Mouse (Mus musculus): Measurements from ENCODE around the gene Adam12. TPM values are rescaled to one million over a fixed set of nuclear protein-coding genes. Genes with fewer than 3 reads are reported as not detected.

Adam12 gene
- total RNA-seq, 2 experiments from 2014 or later: not detected

DNA sequence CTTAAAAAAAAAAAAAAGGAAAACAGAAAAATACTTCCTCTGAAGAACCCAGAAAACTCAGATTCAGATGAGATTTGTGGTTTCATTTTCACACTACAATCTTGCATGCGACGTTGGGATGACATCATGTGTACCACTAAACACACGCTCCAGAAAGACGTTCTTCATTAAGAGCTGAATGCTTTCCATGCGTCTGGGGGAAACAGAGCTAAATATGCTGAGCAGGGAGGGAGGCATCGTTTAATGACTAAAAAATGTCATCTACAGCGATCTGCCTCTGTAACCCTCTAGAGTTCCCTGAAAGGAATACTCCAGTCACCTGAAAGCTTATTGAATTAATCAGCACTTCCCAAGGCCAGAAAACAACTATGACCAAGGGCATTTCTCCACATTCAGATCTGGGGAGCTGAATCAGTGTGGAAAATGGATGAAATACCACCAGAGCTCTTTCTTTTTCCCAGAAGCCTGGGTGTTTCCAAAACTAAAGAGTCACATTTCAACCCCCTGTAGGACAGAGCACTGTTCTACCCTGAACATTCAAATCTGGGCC is 203.6 kb downstream of the Adam12 start:
- no peak for ATAC-seq (replicated peaks; ENCODE audit: poor library complexity, severe bottlenecking)

- no peak for ATAC-seq (replicated peaks; ENCODE audit: poor library complexity, severe bottlenecking)
Measured at GRCm38 (mm10) chr7:134027020-134027415, 204.9 kb downstream of the Adam12 start.

GRCm38 (mm10) chr7:134026200-134027019 is 205.5 kb downstream of the Adam12 start:
- ATAC-seq (replicated peaks; ENCODE audit: poor library complexity, severe bottlenecking): no peak

DNA sequence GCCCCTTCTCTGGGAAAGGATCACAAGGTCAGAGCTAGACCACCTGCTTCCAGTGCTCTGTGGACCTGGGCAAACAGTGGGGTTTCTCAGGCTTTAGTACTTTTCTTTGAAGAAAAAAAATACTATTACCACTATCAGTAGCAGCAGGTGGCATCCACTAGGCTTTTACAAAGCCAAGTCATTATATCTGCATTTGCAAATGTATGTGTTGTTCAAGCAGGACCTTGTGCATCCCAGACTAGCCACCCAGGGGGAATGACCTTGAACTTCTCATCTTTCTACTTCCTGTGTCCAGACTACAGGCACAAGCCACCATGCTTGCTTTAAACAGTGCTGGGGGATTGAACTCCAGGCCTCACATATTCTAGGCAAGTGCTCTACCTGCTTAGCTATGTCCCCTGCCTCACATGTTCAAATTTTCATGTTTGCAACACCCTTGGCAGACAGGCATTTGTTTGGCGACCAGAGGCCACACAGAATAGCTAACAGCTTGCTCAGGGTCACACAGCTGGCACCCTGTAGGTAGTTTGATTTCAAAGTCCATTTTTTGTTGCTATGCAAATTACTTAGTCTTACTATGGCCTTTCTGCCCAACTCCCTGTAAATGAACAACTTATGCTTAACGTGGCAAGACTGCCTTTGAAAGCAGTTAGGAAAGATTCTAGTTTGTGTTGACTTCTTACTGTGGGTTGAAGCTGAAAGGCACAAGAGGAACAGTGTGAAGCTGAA is 209.6 kb downstream of the Adam12 start:
- no peak for ATAC-seq (replicated peaks; ENCODE audit: poor library complexity, severe bottlenecking)

- no peak for ATAC-seq (replicated peaks; ENCODE audit: poor library complexity, severe bottlenecking)
Measured at GRCm38 (mm10) chr7:134015226-134015625, 216.7 kb downstream of the Adam12 start.

DNA sequence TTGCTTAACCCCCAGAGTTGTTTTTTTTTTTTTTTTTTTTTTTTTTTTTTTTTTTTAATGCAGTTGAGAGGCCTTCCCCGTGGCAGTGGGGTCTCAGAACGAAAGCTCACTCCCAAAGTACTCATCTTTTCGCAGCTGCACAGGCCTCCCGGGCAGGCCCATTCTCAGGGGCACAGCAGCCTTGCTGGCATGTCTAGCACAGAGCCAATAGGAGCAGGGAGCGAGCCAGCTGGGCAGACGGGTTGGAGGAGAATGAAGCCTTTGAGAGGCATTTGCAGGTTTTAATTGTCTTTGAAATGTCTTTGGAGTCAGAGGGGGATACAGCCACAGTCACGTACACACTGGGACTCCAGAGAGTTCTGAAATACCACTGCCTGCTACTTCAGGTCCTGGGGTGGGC is 217.2 kb downstream of the Adam12 start:
- no peak for ATAC-seq (replicated peaks; ENCODE audit: poor library complexity, severe bottlenecking)

- no peak for ATAC-seq (replicated peaks; ENCODE audit: poor library complexity, severe bottlenecking)
Measured at GRCm38 (mm10) chr7:134009157-134009556, 222.8 kb downstream of the Adam12 start.

DNA sequence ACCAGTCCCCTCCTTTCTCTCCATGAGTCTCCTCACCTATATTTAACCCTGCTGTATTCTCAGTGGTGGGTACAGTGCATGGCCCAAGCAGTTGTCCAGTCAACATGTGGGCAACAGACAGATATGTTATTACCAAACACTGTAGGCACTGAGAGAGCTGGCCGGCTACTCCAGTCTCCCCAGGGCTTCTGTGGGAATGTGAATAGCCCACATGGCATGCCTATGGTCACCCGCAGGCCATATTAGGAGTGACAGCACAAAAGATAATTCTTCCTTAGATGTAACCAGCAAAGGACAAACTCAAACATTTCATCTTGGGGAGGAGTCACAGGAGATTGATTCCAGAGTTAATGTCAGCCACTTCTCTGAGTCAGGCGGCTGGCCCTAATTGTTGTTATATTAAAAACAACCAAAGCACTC is 224.0 kb downstream of the Adam12 start:
- ATAC-seq (replicated peaks; ENCODE audit: poor library complexity, severe bottlenecking): no peak

DNA sequence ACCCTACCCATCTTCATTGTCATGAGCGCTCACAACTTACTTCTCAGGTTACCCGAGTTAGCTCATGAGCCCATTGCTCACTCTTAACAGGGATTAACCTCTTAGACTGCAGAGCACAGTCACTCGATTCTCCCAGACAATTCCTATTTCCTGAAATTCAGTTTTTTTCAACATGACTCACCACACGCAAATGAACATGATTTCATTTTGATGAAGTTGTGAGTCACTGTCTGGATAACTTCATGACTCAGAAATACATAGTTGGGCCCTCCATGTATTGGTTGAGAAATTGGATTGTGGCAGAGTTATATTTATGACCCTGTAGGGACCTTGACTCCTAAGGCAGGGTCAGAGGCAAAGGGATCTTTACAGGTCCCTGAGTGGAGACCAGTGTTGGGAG is 230.4 kb downstream of the Adam12 start:
- no peak for ATAC-seq (replicated peaks; ENCODE audit: poor library complexity, severe bottlenecking)

DNA sequence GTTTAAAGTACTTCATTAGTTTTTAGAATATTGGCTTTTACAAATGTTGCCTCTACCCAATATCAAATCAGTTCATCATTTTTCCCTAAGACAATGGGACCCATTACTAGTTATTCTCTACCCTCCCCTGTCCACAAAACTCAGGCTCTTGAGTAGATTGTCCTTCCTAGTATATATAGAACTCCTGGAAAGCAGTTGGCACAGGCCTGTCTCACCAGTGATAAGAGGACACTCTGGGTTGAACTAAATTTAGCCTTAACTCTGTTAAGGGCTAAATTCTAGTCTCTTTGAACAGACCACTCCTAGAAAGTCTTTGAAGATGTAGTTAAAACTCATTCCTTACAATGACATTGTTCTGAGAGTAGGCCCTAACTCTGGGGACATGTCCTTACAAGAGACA is 241.0 kb downstream of the Adam12 start:
- ATAC-seq (replicated peaks; ENCODE audit: poor library complexity, severe bottlenecking): no peak

GRCm38 (mm10) chr7:133988356-133988755 is 243.6 kb downstream of the Adam12 start:
- no peak for ATAC-seq (replicated peaks; ENCODE audit: poor library complexity, severe bottlenecking)

- no peak for ATAC-seq (replicated peaks; ENCODE audit: poor library complexity, severe bottlenecking)
Measured at GRCm38 (mm10) chr7:133986201-133986600, 245.7 kb downstream of the Adam12 start.

GRCm38 (mm10) chr7:133985648-133986047 is 246.3 kb downstream of the Adam12 start:
- ATAC-seq (replicated peaks; ENCODE audit: poor library complexity, severe bottlenecking): peak; percentile 87

- ATAC-seq (replicated peaks; ENCODE audit: poor library complexity, severe bottlenecking): peak; percentile 55; the same call in 1 of the 2 replicates
Measured at GRCm38 (mm10) chr7:133976388-133977122, 255.4 kb downstream of the Adam12 start.

- peak; percentile 74 for ATAC-seq (replicated peaks; ENCODE audit: poor library complexity, severe bottlenecking)
Measured at GRCm38 (mm10) chr7:133971086-133971485, 260.9 kb downstream of the Adam12 start.

DNA sequence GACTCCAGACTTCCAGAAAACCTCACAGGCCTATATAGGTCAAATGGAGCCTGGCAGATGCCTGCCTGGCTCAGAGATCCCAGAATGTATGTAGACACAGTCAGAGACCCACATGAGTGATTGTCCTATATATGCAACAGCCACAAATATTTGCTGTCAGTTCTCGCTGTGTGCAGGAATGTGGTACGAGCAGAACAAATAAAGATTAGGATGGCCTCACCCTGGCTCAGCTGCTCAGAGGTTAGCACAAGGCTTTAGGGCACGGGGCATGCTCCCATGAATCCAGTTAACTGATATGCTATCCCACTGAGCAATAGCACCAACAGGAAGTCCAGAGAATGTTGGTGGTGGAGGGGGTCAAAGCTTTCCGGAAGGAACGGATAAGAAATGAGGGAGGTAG is 261.5 kb downstream of the Adam12 start:
- ATAC-seq (replicated peaks; ENCODE audit: poor library complexity, severe bottlenecking): no peak

DNA sequence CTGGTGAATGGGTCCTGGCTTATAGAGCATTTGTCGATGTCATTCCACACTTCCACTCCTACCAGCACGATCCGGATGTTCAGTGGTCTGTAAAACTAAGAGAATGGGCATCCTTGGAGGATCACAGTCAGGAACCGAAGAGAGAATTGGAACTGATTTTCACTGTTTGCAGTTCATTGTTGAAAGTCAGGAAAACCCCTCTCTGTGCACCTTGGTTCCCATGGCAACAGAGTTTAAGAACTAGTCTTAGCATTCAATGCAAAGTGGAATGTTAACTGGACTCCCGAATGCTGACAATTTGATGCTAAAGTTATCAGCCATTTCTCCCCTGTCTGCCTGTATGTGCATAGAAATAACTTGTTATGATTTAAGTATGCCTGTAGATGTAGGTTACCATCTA is 264.0 kb downstream of the Adam12 start:
- no peak for ATAC-seq (replicated peaks; ENCODE audit: poor library complexity, severe bottlenecking)

- no peak for ATAC-seq (replicated peaks; ENCODE audit: poor library complexity, severe bottlenecking)
Measured at GRCm38 (mm10) chr7:133963501-133963900, 268.4 kb downstream of the Adam12 start.

DNA sequence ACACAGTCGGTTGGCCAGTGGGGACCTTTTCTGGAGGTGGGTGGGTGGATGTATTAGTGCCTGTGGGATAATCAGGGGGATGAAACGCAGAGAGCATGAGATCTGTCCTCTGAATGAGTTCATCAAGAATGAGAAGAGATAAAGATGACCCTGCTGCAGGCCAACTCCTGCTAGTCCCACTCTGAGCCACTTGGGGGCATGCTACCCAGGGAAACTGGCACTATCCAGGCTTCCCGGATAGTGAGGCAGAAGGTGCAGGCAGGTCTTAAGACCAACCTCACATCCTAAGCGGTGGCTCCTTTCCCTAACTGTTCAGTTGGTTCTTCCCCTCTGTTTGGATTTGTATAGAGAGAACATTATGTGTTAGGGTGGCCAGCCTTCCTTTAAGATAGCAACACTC is 272.7 kb downstream of the Adam12 start:
- no peak; the same call in 1 of the 2 replicates for ATAC-seq (replicated peaks; ENCODE audit: poor library complexity, severe bottlenecking)

- ATAC-seq (replicated peaks; ENCODE audit: poor library complexity, severe bottlenecking): no peak
Measured at GRCm38 (mm10) chr7:133957873-133958272, 274.1 kb downstream of the Adam12 start.

All from granulocyte monocyte progenitor cell, adult 5-6 weeks (primary cell).